Mouse (Mus musculus) layer of hippocampus, postnatal 36 days (tissue): ENCODE measurements around the gene Rnf212b. TPM values are rescaled to one million over a fixed set of nuclear protein-coding genes. Genes with fewer than 3 reads are reported as not detected.

Experiments
- DNase-seq, 2 experiments: peaks; one replicate each; pipeline ENCODE4 v3.0.0; 2022
- total RNA-seq, 2 experiments: library from RNA; stranded (reverse); gene quantifications; 2 replicates each; pipeline ENCODE4 v1.2.3; 2021

Rnf212b gene
- total RNA-seq, 2 experiments from 2014 or later, result not detected

DNA sequence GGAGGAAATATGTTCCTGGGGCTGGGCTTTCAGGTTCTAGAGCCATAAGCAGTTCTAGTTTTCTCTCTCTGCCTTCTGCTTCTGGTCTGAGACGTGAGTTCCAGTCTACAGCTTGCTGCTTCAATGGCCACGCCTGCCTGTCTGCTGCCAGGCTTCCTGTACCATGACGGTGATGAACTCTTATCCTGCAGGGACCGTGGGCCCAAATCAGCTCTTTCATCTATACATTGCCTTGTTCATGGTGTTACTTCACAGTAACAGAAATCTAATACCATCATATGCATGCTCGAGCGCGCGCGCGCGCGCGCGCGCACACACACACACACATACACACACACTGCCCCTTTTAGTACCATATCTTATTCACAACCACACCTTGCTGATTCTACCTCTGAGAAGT, 17.2 kb upstream of the Rnf212b start:
- DNase-seq, result no peak

GRCm38 (mm10) chr14:54799686-54800085, 14.3 kb upstream of the Rnf212b start:
- DNase-seq, result no peak

- DNase-seq, result no peak
These were observed 11.5 kb upstream of the Rnf212b start for GRCm38 (mm10) chr14:54802428-54802827.

DNA sequence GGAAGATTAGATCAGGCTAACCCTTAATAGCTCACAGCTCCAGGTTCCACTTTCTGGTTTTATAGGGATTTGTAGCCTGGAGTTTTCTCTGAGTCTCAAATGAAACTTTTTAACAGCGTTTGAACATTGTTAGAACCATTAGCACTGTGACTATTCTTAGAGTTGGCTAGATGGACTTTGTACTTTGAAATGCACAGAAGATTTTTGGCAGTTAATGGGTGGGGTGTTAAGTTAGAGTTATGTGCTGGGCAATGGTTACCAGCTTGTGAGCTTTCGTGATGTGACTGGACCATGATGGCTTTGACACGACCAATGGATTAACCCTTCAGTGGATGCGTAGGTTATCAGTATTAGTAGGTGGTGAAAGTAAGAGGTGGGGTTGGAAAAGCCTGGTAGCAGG, 7.8 kb upstream of the Rnf212b start:
- DNase-seq, result no peak

DNA sequence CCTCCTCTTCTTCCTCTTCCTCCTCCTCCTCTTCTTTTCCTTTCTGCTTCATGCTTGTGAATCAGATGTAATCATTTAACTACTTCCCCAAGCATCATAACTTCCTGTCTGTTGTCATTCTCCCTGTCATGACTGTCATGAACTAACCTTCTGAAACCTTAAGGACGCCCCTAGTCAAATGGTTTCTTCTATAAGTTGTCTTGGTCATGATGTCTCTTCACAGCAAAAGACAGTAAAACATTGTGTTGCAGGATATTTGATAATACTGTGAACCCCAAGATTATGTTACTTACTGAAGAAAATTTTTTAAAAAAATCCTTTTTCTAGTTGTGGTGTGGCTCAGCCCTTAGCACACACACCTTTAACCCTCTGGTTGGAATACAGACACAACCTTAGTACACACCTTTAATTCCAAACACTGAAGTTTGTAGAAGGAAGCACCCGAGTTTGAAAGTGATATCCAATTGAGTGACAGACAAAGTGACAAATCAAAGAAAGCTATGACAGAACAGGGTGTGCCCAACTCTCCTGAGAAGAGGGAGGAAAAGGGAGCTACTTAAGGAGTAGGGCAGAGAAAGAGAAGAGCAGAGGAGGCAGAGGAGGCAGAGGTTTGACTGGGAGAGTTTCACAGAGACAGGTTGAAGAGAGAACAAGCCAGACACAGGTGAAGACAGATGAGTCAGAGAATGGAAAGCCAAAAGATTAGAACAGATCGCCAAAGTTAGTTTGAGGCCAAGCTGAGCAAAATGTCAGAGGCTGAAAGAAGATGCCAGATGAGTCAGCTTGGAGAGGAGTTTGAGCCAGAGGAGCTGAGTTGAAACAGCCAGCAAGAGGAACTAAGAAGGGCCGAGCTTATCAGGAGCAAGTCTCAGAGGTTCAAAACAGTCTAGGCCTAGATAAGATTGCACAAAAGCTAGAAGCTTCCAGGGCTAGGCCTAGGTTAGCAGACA, 4.9 kb upstream of the Rnf212b start:
- no peak for DNase-seq

GRCm38 (mm10) chr14:54809668-54810033, 4.3 kb upstream of the Rnf212b start:
- DNase-seq, result no peak

- no peak for DNase-seq
These were observed 1.8 kb downstream of the Rnf212b start for GRCm38 (mm10) chr14:54815737-54816136.

GRCm38 (mm10) chr14:54817791-54818190, 3.9 kb downstream of the Rnf212b start:
- DNase-seq, result peak; percentile 6 to 23

- DNase-seq, result no peak
These were observed 8.4 kb downstream of the Rnf212b start for GRCm38 (mm10) chr14:54822301-54822700.

DNA sequence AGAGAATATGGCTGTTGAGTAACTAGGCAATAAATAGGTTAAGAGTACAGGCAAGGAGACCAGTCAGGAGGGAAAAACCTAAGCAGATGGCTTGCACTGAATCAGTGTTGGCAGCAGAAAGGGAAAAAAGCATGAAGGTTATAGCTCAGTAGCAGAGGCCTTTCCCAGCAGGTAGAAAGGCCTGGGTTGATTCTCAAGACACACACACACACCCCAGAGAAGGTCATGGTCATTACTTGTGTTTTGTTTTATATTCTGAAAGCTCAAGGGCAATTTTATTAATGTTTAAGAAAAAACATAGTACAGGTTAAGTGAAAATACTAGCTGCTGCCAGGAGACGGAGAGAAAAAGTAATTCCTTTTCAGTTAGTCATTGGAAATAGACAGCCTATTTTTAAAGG, 9.8 kb downstream of the Rnf212b start:
- no peak for DNase-seq

GRCm38 (mm10) chr14:54843461-54843860, 29.5 kb downstream of the Rnf212b start:
- no peak for DNase-seq

GRCm38 (mm10) chr14:54855726-54856125, 41.8 kb downstream of the Rnf212b start:
- DNase-seq, result no peak

DNA sequence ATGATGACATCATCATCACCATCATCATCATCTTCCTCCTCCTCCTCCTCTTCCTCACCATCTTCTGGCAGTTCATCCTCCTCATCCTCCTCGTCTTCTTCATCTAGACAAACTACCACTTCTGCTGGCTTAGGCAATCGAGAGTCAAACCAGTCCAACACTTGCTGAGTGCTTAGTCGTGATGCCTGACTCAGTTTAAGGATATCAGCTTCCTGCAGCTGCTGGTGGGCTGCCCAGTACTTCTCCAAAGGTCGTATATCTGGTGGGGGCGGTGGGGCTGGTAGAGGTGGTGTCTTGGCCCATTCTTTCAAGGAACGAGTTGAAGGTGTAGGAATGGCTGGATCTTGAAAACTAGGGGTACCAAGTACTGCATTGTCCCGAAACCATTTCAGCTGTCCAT, 42.8 kb downstream of the Rnf212b start:
- DNase-seq, result no peak

- DNase-seq, result peak in 1 of 2 experiments; percentile 10
These were observed 44.0 kb downstream of the Rnf212b start for GRCm38 (mm10) chr14:54857891-54858290.

GRCm38 (mm10) chr14:54860511-54860910, 46.6 kb downstream of the Rnf212b start:
- DNase-seq, result peak; percentile 29 to 40

GRCm38 (mm10) chr14:54863501-54864312, 49.8 kb downstream of the Rnf212b start:
- DNase-seq, result peak; percentile 89 to 92

DNA sequence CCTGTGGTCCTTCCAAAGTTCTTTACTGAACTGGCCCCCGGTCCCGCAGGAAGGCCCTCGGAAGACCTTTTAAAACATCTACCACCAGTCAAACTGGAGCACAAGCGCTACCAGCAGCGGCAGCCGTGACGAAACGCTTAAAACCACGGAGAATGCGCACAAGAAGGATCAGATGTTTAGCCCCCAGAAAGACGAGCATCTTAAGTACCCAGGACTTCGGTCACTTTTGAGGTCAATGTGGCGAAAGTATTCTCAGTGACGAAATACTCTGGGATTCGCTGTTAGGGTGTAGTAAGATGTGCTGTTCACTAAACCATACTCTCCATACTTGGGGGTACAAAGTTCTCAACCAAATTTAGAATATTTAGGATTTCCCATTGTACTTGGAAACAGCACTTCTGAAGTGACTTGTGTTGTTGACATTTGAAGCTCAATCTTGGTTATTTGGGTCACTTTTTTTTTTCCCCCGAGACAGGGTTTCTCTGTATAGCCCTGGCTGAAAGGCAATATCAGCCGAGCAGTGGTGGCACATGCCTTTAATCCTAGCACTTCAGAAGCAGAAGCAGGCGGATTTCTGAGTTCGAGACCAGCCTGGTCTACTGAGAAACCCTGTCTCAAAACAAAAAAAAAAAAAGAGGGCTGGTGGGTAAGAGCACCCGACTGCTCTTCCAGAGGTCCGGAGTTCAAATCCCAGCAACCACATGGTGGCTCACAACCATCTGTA, 50.5 kb downstream of the Rnf212b start:
- no peak for DNase-seq

GRCm38 (mm10) chr14:54865626-54866025, 51.7 kb downstream of the Rnf212b start:
- DNase-seq, result no peak

- DNase-seq, result no peak
These were observed 52.3 kb downstream of the Rnf212b start for GRCm38 (mm10) chr14:54866268-54866667.

GRCm38 (mm10) chr14:54866936-54867335, 53.0 kb downstream of the Rnf212b start:
- DNase-seq, result no peak

DNA sequence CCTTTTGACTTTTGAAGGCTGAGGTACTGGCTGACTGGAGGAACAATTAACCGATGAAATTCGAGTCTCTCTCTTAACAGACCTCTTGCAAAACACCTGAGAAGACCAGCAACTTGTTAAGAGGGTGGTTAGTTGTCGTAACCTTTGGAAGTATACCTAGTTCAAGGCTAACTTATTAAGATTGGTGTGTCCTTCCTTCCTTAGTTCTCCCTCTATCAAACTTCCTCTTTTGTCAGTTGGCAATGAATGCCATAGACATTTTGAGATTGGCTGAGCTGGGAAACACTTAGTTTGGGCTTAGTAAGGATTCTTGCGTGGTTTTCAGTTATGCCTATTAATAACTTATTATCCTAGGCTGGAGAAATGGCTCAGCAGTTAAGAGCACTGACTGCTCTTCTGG, 54.1 kb downstream of the Rnf212b start:
- DNase-seq, result no peak

DNA sequence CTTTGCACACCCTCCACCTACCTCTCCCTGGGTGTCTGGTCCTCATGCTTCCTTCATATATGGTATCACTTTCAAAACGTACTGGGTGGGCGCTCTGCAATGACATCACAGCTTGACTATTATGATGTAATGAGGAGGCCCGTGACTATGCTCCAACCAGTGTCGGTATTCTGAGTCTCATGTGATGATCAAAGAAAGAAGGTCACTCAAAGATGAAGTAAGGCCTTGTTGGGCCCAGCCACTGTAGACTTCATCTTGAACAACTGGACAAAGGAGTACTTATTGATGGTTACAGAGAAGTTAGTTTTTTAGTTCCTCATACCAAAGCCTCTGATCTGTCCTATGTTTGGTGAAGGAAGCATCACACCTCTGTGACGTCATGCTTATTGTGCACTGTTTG, 56.9 kb downstream of the Rnf212b start, which contains the start of gene Homez:
Gene Homez, minus strand, starts transcription at position 101 of the 400 bp plus-strand sequence.
- no peak for DNase-seq

DNA sequence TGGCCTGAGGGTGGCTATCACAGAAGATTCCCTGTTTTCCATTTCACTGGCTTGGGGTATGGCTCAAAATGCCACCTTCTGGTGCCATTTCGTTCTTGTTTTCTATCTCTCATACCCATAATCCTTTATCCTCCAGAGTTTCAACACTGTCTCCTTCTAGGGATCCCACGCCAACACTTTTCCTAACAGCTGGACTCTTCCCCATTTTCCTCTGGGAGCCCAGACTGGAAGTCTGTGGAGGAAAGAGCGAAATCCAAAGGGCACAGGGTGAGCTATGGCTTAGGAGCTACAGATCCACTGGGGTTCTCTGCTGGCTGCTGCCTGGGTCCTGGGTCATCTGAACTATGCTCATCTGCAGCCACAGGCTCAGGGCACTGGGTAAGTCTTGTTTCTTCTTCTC, 60.2 kb downstream of the Rnf212b start:
- no peak for DNase-seq
